Mouse (Mus musculus) lung, postnatal 0 days (tissue): ENCODE measurements around the gene Akap5.

ENCODE experiments used
- CTCF ChIP-seq: IDR thresholded peaks from 2 replicates; pipeline ENCODE4 v1.5.1; 2016; ENCODE audit warnings: antibody characterized with exemption, mild to moderate bottlenecking
- EP300 ChIP-seq: IDR thresholded peaks from 2 replicates; pipeline ENCODE4 v1.6.1; 2016; ENCODE audit warnings: antibody characterized with exemption, mild to moderate bottlenecking, control low read depth

DNA sequence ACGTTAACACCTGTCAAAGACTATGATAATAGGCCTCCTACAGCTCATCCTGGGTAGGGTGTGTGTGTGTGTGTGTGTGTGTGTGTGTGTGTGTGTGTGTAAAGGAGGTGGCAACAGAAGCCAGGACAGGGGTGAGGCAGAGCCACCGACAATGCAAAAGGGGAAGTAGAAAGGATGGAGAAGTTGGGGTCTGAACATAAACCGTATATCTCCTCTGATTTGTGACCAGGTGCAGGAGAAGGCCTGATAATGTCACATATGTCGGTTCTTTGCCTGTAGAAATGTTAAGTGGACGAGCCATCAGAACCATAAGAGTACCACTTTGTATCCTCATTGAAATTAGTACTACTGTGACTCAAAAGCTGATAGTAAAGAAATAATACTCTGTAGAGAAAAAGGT is 9.0 kb downstream of the Akap5 start:
- TF ChIP-seq EP300: no peak
- no peak for TF ChIP-seq CTCF
